Mouse (Mus musculus) thymus, adult 2 months (tissue): ENCODE results near the gene Prkrip1. TPM values are rescaled to one million over a fixed set of nuclear protein-coding genes. Genes with fewer than 3 reads are reported as not detected.

Experiments
- DNase-seq: peaks from one replicate; pipeline ENCODE4 v3.0.0; 2021
- H3K27ac ChIP-seq: fragments of 200-500 bp; 2 replicates; pipeline ENCODE4 v1.5.1; 2012; ENCODE audit warnings: low read length, control low read depth; ENCODE audit not compliant: control insufficient read depth, insufficient read depth
- H3K27me3 ChIP-seq: fragments of 200-500 bp; 2 replicates; pipeline ENCODE4 v1.6.1; 2012; ENCODE audit warnings: mild to moderate bottlenecking, low read length, moderate library complexity, mixed read lengths; ENCODE audit not compliant: control insufficient read depth, insufficient read depth
- H3K36me3 ChIP-seq: fragments of 200-500 bp; 2 replicates; pipeline ENCODE4 v1.6.1; 2012; ENCODE audit warnings: mild to moderate bottlenecking, low read length, moderate library complexity; ENCODE audit not compliant: control insufficient read depth, insufficient read depth
- H3K4me1 ChIP-seq: fragments of 200-500 bp; replicated peaks from 2 replicates; pipeline ENCODE4 v1.6.1; 2012; ENCODE audit warnings: low read length; ENCODE audit not compliant: control insufficient read depth, insufficient read depth
- H3K4me3 ChIP-seq: fragments of 200-500 bp; 2 replicates; pipeline ENCODE4 v1.5.1; 2012; ENCODE audit warnings: mild to moderate bottlenecking, low read length, control low read depth, moderate library complexity; ENCODE audit not compliant: control insufficient read depth, insufficient read depth
- CTCF ChIP-seq: fragments of 200-500 bp; IDR thresholded peaks from 2 replicates; pipeline ENCODE4 v1.5.1; 2012; ENCODE audit warnings: mild to moderate bottlenecking, control low read depth, low read length, moderate library complexity, borderline replicate concordance; ENCODE audit not compliant: control insufficient read depth, poor library complexity, insufficient read depth; ENCODE audit errors: extremely low read depth
- POLR2A ChIP-seq: fragments of 200-500 bp; IDR thresholded peaks from 2 replicates; pipeline ENCODE4 v1.6.1; 2012; ENCODE audit warnings: mild to moderate bottlenecking, low read length, control low read depth, moderate library complexity; ENCODE audit not compliant: control insufficient read depth, poor library complexity, insufficient read depth; ENCODE audit errors: extremely low read depth
- WGBS: fragments of 180-500 bp; shearing (Covaris S2); methylation state at CpG from one replicate; pipeline ENCODE4 v1.1.7; 2018; 5-methylcytosine and 5-hydroxymethylcytosine counted together
- polyA plus RNA-seq: library from polyadenylated mRNA; depleted of rRNA; stranded (reverse); fragments of >200 nt; gene quantifications from 2 replicates; pipeline ENCODE4 v1.2.3, GENCODE M21; 2012; rRNA removed

Gene Prkrip1
- polyA plus RNA-seq, 1 experiment: 20.7 TPM

- Histone ChIP-seq H3K4me1 (peaks cover 31% of the 10 kb centered on the region), H3K36me3 (peaks cover 22% of the 10 kb centered on the region), H3K4me3 (no peak overlapping the region), H3K27me3 (no peaks in the 10 kb centered on the region), H3K27ac (no peak overlapping the region)
- WGBS: 98% methylated on average over 5 of the region's 5 CpGs
- no peak for DNase-seq
- no peak for TF ChIP-seq CTCF
- no peak for TF ChIP-seq POLR2A
These were observed 56.0 kb downstream of the Prkrip1 start for GRCm38 (mm10) chr5:136142746-136143145.

- Histone ChIP-seq H3K4me3 (no peak overlapping the region), H3K4me1 (peaks cover 21% of the 10 kb centered on the region), H3K27ac (no peak overlapping the region), H3K36me3 (peaks cover 22% of the 10 kb centered on the region), H3K27me3 (no peaks in the 10 kb centered on the region)
- TF ChIP-seq CTCF (no peak), POLR2A (no peak)
- no peak for DNase-seq
- WGBS: 93% methylated on average over 10 of the region's 10 CpGs
These were observed 58.7 kb downstream of the Prkrip1 start for GRCm38 (mm10) chr5:136140057-136140482.

- H3K27ac ChIP-seq: no peak overlapping the region
- DNase-seq: no peak
- H3K36me3 ChIP-seq: peaks cover 22% of the 10 kb centered on the region
- 90% methylated on average over 13 of the region's 13 CpGs for WGBS
- H3K4me1 ChIP-seq: peaks cover 24% of the 10 kb centered on the region
- no peak overlapping the region for H3K4me3 ChIP-seq
- TF ChIP-seq CTCF: no peak
- TF ChIP-seq POLR2A: no peak
- H3K27me3 ChIP-seq: no peaks in the 10 kb centered on the region
These were observed 59.4 kb downstream of the Prkrip1 start for GRCm38 (mm10) chr5:136139393-136139792.

- Histone ChIP-seq H3K4me1 (peaks cover 19% of the 10 kb centered on the region), H3K36me3 (peaks cover 22% of the 10 kb centered on the region), H3K4me3 (no peak overlapping the region), H3K27me3 (no peaks in the 10 kb centered on the region), H3K27ac (no peak overlapping the region)
- WGBS: 73% methylated on average over 13 of the region's 13 CpGs
- peak; percentile 66; the same call in 1 of the 2 replicates for TF ChIP-seq CTCF
- no peak for TF ChIP-seq POLR2A
- peak; percentile 69 for DNase-seq
These were observed 61.0 kb downstream of the Prkrip1 start for GRCm38 (mm10) chr5:136137658-136138274.

- 5% methylated on average over 20 of the region's 20 CpGs for WGBS
- TF ChIP-seq POLR2A (no peak), CTCF (no peak)
- H3K4me1 ChIP-seq: peaks cover 19% of the 10 kb centered on the region
- H3K4me3 ChIP-seq: peak overlapping the region; percentile 96
- DNase-seq: no peak
- peaks cover 22% of the 10 kb centered on the region for H3K36me3 ChIP-seq
- H3K27ac ChIP-seq: peak overlapping the region; percentile 78
- no peaks in the 10 kb centered on the region for H3K27me3 ChIP-seq
These were observed 62.3 kb downstream of the Prkrip1 start for GRCm38 (mm10) chr5:136136292-136136990.

- TF ChIP-seq CTCF (peak; percentile 56; the same call in 1 of the 2 replicates), POLR2A (peak; percentile 69; the same call in 1 of the 2 replicates)
- H3K27ac ChIP-seq: peak within 1 kb of the TSS; percentile 78
- no peaks in the 10 kb centered on the region for H3K27me3 ChIP-seq
- peaks cover 19% of the 10 kb centered on the region for H3K36me3 ChIP-seq
- H3K4me1 ChIP-seq: peaks cover 19% of the 10 kb centered on the region
- WGBS: under 1% methylated on average over 60 of the region's 60 CpGs
- DNase-seq: peak; percentile 97
- H3K4me3 ChIP-seq: peak within 1 kb of the TSS; percentile 96
These were observed 63.0 kb downstream of the Prkrip1 start, which contains the start of the genes Lrwd1 and Alkbh4 for GRCm38 (mm10) chr5:136135571-136136291. TSS of gene Lrwd1 (minus strand) at chr5:136136074. TSS of gene Alkbh4 (plus strand) at chr5:136136146.

Other genes starting within 250 kb of the Prkrip1 start
- gene Ssc4d, start 224.4 kb downstream of the Prkrip1 start, polyA plus RNA-seq: 3.9 and 4.7 TPM in 2 replicates
- 0.52 and 1.1 TPM in 2 replicates for gene Zp3, start 218.9 kb downstream of the Prkrip1 start, polyA plus RNA-seq
- 75.3 and 78.8 TPM in 2 replicates for gene Dtx2, start 204.2 kb downstream of the Prkrip1 start, polyA plus RNA-seq
- 6.1 and 16.1 TPM in 2 replicates for gene Upk3b, start 160.5 kb downstream of the Prkrip1 start, polyA plus RNA-seq
- 0.64 and 1.3 TPM in 2 replicates for gene Upk3bl, start 144.5 kb downstream of the Prkrip1 start, polyA plus RNA-seq
- gene Rasa4, start 115.0 kb downstream of the Prkrip1 start, polyA plus RNA-seq: 30.9 and 37.5 TPM in 2 replicates
- 81.9 and 89.4 TPM in 2 replicates for gene Polr2j, start 82.3 kb downstream of the Prkrip1 start, polyA plus RNA-seq
- gene Lrwd1, start 62.9 kb downstream of the Prkrip1 start, polyA plus RNA-seq: 136 and 138 TPM in 2 replicates
- gene Alkbh4, start 62.8 kb downstream of the Prkrip1 start, polyA plus RNA-seq: 54.2 and 55.2 TPM in 2 replicates
- 276 and 292 TPM in 2 replicates for gene Orai2, start 28.2 kb downstream of the Prkrip1 start, polyA plus RNA-seq
- 16.1 and 20.7 TPM in 2 replicates for gene Sh2b2, start 47.6 kb upstream of the Prkrip1 start, polyA plus RNA-seq